Mouse (Mus musculus) adrenal gland, adult (tissue): ENCODE data around the gene Eya3.
"Not testable (repeated sequence)": the region's sequence is repeated elsewhere in the genome, so short reads cannot be mapped to it uniquely, and the experiment has no call there.

Experiments used
- DNase-seq, 2 experiments: peaks; one replicate each; pipeline ENCODE4 v3.0.0; 2022 to 2023; ENCODE audit warnings: low spot score in 1 of 2; ENCODE audit not compliant: inconsistent age in 2 of 2

Gene Eya3

DNA sequence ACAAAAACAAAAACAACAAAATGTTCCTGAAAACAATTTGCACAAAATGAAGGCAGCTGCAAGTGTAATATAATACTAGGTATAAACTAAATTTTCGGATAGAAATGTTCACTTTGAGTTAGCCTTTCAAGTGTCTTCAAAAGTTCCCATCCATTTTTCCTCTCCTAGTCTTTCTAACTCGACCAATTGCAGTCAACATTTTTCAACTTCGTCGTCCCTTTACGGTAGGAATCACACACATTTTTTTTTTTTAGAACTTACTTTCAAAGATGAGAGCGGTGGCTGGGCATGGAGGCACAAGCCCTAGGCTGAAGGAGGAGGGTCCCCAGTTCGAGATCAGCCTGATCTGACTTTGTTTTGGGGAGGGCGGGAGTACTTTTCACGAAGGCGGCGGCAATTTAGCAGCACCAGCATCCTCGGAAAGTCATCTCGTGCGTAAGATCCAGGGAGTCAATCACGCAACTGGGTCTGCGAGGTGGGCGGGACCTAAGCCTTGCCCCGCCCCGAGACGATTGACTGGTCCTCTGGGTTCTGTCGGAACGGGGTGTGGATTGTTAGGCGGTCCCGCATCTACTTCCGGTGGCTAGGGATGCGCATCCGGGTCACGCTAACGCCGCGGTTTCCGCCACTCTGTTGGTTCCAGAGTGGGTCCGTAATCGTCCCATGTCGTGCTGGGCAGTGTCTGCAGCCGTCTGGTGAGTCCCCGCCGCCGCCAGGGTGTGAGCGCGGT is at the start of gene Eya3:
Gene Eya3 (plus strand): TSS at position 527 of the 730 bp plus-strand sequence.
- peak; percentile 97 to 98 for DNase-seq

DNA sequence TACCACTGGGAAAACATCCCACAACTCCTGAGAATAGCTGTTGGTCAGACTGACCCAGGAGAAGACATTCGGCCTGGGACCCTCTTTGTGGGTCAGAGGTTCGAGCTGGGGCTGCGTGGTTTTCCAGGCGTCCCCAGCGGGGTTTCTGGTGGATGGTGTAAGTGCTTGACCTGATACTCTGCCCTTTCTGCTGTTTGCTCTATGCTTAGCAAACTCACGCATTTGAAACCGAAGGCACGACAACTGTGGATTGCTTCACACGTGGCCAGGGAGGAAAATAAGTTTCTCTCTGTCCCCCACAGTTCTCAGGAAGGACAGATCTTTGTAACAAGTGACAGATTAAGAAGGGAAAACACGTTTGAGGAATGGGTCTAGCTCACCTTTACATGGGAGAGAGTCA is 48.1 kb upstream of the Eya3 start:
- no peak for DNase-seq

- no peak for DNase-seq
Measured at GRCm38 (mm10) chr4:132592958-132593357, 45.8 kb upstream of the Eya3 start.

GRCm38 (mm10) chr4:132594191-132594590 is 44.6 kb upstream of the Eya3 start:
- no peak for DNase-seq

GRCm38 (mm10) chr4:132598861-132599260 is 39.9 kb upstream of the Eya3 start:
- DNase-seq = no peak

DNA sequence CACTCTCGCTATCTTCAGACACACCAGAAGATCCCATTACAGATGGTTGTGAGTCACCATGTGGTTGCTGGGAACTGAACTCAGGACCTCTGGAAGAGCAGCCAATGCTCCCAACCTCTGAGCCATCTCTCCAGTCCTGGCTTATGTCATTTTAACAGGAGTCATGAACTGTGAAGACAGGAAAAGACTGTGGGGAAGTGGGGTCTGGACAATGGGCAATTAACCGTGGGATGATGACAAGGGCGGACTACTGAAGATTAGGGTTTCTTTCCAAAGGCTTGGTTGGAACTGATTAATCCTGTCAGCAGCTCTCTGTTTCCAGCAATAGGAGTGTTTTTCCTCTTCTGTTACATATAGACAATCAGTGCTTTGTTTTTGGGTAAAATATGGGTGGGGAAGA is 39.0 kb upstream of the Eya3 start:
- no peak for DNase-seq

GRCm38 (mm10) chr4:132600465-132600864 is 38.3 kb upstream of the Eya3 start:
- DNase-seq = no peak

- not testable (repeated sequence) for DNase-seq
Measured at GRCm38 (mm10) chr4:132601242-132601641, 37.5 kb upstream of the Eya3 start.

GRCm38 (mm10) chr4:132603468-132603867 is 35.3 kb upstream of the Eya3 start:
- DNase-seq = no peak

DNA sequence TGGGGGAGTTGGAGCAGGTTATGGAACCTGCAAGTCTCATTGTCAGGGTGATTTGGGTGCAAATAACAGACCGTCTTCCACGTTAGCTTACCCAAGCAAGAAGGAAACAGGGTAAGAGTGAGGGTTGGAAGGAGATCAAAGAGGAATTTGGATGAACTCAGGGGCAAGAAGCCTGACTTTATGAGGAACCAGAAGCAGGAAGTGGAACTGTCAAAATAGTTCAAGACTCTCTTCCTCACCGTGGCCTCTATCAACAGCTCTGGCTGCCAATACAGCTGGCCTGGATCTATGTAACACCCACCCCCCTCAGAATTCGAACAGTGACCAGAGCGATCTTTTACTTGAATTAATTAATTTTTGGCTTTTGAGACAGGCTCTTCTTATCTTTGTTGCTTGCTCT is 33.0 kb upstream of the Eya3 start:
- peak in 1 of 2 experiments; percentile 44 for DNase-seq

- peak in 1 of 2 experiments; percentile 48 for DNase-seq
Measured at GRCm38 (mm10) chr4:132608147-132608546, 30.6 kb upstream of the Eya3 start.

DNA sequence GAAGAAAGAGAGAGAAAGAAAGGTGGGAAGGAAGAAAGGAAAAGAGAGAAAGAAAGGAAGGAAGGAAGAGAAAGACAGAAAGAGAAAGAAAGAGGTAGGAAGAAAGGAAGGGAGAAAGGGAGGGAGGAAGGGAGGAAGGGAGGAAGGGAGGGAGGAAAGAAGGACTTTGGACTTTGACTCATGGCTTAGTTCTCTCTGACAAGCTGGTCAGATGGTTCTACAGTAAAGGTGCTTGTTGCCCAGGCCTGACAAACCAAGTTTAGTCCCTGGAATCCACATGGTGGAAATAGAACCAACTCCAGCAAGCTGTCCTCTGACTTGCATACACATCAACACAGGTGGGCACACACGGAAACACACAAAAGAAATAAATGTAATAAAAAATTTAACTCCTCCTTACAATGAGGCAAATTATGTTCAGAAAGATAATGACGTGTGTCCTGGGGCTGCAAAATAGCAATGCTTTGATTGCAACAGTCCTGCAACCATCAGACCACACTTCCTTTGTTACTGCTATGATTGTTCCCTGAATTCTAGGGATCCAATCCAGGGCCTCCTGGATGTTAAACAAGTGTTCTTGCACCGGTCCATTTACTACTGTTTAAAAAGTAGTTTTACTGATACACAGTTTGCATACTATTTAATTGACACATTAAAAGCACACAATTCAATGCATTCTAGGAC is 28.3 kb upstream of the Eya3 start:
- no peak for DNase-seq

- DNase-seq = no peak
Measured at GRCm38 (mm10) chr4:132611320-132611719, 27.5 kb upstream of the Eya3 start.

- DNase-seq = no peak
Measured at GRCm38 (mm10) chr4:132617873-132618272, 20.9 kb upstream of the Eya3 start.

GRCm38 (mm10) chr4:132618850-132619375 is 19.9 kb upstream of the Eya3 start:
- DNase-seq = no peak

DNA sequence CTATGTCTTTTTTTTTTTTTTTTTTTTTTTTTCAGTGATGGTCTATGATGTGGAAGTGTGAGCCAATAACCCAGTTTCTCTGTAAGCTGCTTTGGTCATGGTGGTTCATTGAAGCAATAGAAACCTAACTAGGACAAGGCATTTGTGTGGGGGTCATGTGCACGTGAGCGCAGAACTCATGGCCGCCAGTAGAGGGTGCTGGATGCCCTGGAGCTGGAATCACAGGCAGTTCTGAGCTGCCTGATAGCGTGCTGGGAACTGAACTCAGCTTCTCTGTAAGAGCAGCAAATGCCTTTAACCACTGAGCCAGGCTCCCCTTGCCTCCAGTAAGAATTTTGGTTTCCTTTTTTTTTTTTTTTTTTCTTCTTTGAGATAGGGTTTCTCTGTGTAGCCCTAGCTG is 18.7 kb upstream of the Eya3 start:
- no peak for DNase-seq

DNA sequence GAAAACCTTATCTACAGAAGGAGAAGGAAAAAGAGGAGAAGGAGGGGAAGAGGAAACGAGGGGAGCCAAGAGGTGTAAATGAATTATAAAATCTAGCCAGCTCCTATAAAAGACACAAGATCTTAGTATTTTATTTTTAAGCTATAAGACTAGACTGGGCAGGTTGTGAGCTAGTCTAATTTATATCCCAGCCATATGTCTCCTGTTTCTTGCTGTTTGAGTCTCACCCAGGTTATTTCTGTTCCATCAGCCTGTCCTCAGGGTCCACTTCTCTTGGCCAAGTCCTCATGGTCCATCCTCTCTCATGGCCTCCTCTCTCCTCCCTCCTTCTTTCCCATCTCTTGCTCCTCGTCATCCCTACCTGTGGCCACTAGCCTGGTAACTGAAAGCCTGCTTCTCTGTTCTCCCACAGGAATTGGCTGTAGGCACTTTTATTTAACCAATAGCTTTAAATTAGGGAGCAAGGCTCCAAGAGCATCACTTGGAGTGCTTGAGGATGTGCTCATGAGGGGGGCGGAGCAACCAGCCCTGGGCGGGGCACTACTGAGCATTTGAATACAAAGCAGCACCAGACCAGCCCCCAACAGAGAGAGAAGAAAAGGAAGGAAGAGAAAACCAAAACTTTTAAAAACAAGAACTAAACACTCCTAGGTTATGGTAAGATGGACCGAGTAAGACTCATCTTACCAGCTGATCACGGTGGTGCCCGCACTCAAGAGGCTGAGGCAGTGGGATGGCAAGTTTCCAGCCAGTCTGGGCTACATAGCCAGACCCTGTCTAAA is 17.3 kb upstream of the Eya3 start:
- no peak for DNase-seq

GRCm38 (mm10) chr4:132624034-132624657 is 14.6 kb upstream of the Eya3 start:
- DNase-seq = peak; percentile 77 to 81

- DNase-seq = no peak
Measured at GRCm38 (mm10) chr4:132628830-132629229, 10.0 kb upstream of the Eya3 start.

GRCm38 (mm10) chr4:132635971-132636370 is 2.8 kb upstream of the Eya3 start:
- DNase-seq = no peak

GRCm38 (mm10) chr4:132636554-132636953 is 2.2 kb upstream of the Eya3 start:
- peak in 1 of 2 experiments; percentile 63 for DNase-seq
